Comparison of ENCODE assay signal across 8 mouse cellular contexts in genomic region chr9:40390904-40391303, GRCm38 (mm10).
DNase-seq lines count a peak whose midpoint lies in the region; ATAC-seq and TF ChIP-seq lines count a peak whose summit lies in the region.

No protein-coding gene starts in this region.

- peak; percentile 60 for ATAC-seq in hindbrain, postnatal 0 days
- ATAC-seq in activated CD4-positive, CD25-positive, alpha-beta regulatory T cell, adult 4 months: no peak

- WGBS in kidney, adult 2 months: 35% methylated on average over 8 of the region's 8 CpGs
- 31% methylated on average over 8 of the region's 8 CpGs for WGBS in hindbrain, postnatal 0 days

- no peaks in the 10 kb centered on the region for H3K36me3 ChIP-seq in kidney, adult 2 months (ENCODE audit: control insufficient read depth, insufficient read depth, low read length)
- H3K36me3 ChIP-seq in hindbrain, postnatal 0 days (ENCODE audit: insufficient read depth, low read length): no peaks in the 10 kb centered on the region

- no peaks in the 10 kb centered on the region for H3K9me3 ChIP-seq in hindbrain, postnatal 0 days (ENCODE audit: low read length)

- peak; percentile 52 for DNase-seq in kidney, adult 2 months
- no peak for DNase-seq in kidney, adult 18-20 months
- peak; percentile 91 for DNase-seq in MN1 (ENCODE audit: low spot score)
- DNase-seq in cerebellum, adult 9-11 months: peak; percentile 88
- peak; percentile 76 for DNase-seq in hindbrain, postnatal 0 days (ENCODE audit: low spot score)
- peak; percentile 5 for DNase-seq in lung, postnatal 14 days
- no peak for DNase-seq in urinary bladder, postnatal 25 days (ENCODE audit: low spot score)

- H3K4me3 ChIP-seq in kidney, adult 2 months (ENCODE audit: insufficient read depth, low read depth, low read length): no peak overlapping the region
- H3K4me3 ChIP-seq in hindbrain, postnatal 0 days (ENCODE audit: low read length): no peak overlapping the region

- H3K27ac ChIP-seq in kidney, adult 2 months (ENCODE audit: insufficient read depth, low read depth, low read length): no peak overlapping the region
- peak overlapping the region; percentile 81; the same call in 1 of the 2 replicates for H3K27ac ChIP-seq in hindbrain, postnatal 0 days

- no peaks in the 10 kb centered on the region; the same call in 1 of the 2 replicates for H3K4me1 ChIP-seq in kidney, adult 2 months (ENCODE audit: control insufficient read depth, insufficient read depth, low read length)
- peaks cover 10% of the 10 kb centered on the region; the same call in 1 of the 2 replicates for H3K4me1 ChIP-seq in hindbrain, postnatal 0 days (ENCODE audit: insufficient read depth, low read length)

- no peaks in the 10 kb centered on the region for H3K27me3 ChIP-seq in kidney, adult 2 months (replicated peaks; ENCODE audit: control insufficient read depth, insufficient read depth, low read length)
- no peaks in the 10 kb centered on the region for H3K27me3 ChIP-seq in hindbrain, postnatal 0 days (ENCODE audit: insufficient read depth, low read length)

- 0 out of 2 replicates have a peak overlapping the region, but pooled peaks have one; percentile 9 for H3K9ac ChIP-seq in hindbrain, postnatal 0 days (replicated peaks; ENCODE audit: low read length)

- TF ChIP-seq CTCF in kidney, adult 2 months (conservative IDR thresholded peaks at IDR 0.05; ENCODE audit: insufficient read depth, insufficient read length, low read depth, low read length): no peak; the same call in 1 of the 2 replicates
- peak; percentile 60 for TF ChIP-seq CTCF in hindbrain, postnatal 0 days (IDR thresholded peaks at IDR 0.05; ENCODE audit: low read depth)

- no peak for TF ChIP-seq POLR2A in kidney, adult 2 months (IDR thresholded peaks at IDR 0.05; ENCODE audit: low read depth, low read length)

- H3K4me2 ChIP-seq in hindbrain, postnatal 0 days (ENCODE audit: low read depth, low read length): peak overlapping the region; percentile 38; the same call in 1 of the 2 replicates

Comparison
In these comparisons a context has a peak if more than half of its experiments do, and no peak if none do; other contexts are left out.
1. DNase-seq: peak in kidney, adult 2 months (single experiment), MN1 (single experiment), cerebellum, adult 9-11 months (single experiment), hindbrain, postnatal 0 days (single experiment) and lung, postnatal 14 days (single experiment); none in kidney, adult 18-20 months (single experiment) and urinary bladder, postnatal 25 days (single experiment).